Mouse (Mus musculus) MEL (cell line): ENCODE measurements around the gene Pigk. TPM values are rescaled to one million over a fixed set of nuclear protein-coding genes. Genes with fewer than 3 reads are reported as not detected.

Source experiments
- DNase-seq: peaks from one replicate; pipeline ENCODE4 v3.0.0; 2011; ENCODE audit warnings: low read depth, low spot score
- H3K27ac ChIP-seq: 2 replicates; pipeline ENCODE4 v1.5.1; 2012; ENCODE audit warnings: low read depth, mild to moderate bottlenecking, control low read depth, low read length, moderate library complexity; ENCODE audit not compliant: control insufficient read depth
- H3K27me3 ChIP-seq, 2 experiments: fragments of 150-350 bp in 1 of 2; sonication (generic) in 1 of 2; 2 replicates each; pipeline ENCODE4 v1.6.1; 2012; ENCODE audit warnings: low read length in 2 of 2, mild to moderate bottlenecking in 2 of 2, improper control_type of control experiment in 1 of 2, moderate library complexity in 1 of 2; ENCODE audit not compliant: insufficient read depth in 2 of 2, control insufficient read depth in 1 of 2
- H3K36me3 ChIP-seq, 2 experiments: 2 replicates each; pipeline ENCODE4 v1.6.1; 2012 to 2014; ENCODE audit warnings: low read length in 2 of 2, improper control_type of control experiment in 1 of 2, inconsistent platforms in 1 of 2, mild to moderate bottlenecking in 1 of 2; ENCODE audit not compliant: insufficient read depth in 2 of 2, control insufficient read depth in 1 of 2
- H3K4me1 ChIP-seq, 2 experiments: fragments of 150-350 bp in 1 of 2; sonication (generic) in 1 of 2; 2 replicates each; pipeline ENCODE4 v1.6.1; 2012; ENCODE audit warnings: low read length in 2 of 2, improper control_type of control experiment in 1 of 2, mild to moderate bottlenecking in 1 of 2; ENCODE audit not compliant: insufficient read depth in 2 of 2, control insufficient read depth in 1 of 2
- H3K4me3 ChIP-seq, 2 experiments: fragments of 150-350 bp in 1 of 2; sonication (generic) in 1 of 2; 2 replicates each; pipeline ENCODE4 v1.5.1; 2012; ENCODE audit warnings: low read depth in 2 of 2, low read length in 2 of 2, mild to moderate bottlenecking in 2 of 2, moderate library complexity in 2 of 2, control low read depth in 1 of 2, improper control_type of control experiment in 1 of 2; ENCODE audit not compliant: control insufficient read depth in 1 of 2, insufficient read depth in 1 of 2
- H3K79me2 ChIP-seq: 2 replicates; pipeline ENCODE4 v1.6.1; 2012; ENCODE audit warnings: mild to moderate bottlenecking, low read length, moderate library complexity; ENCODE audit not compliant: control insufficient read depth, poor library complexity, insufficient read depth
- H3K9ac ChIP-seq: 2 replicates; pipeline ENCODE4 v1.6.1; 2012; ENCODE audit warnings: low read depth, mild to moderate bottlenecking, control low read depth, low read length, moderate library complexity; ENCODE audit not compliant: control insufficient read depth, poor library complexity, severe bottlenecking
- H3K9me3 ChIP-seq: fragments of 150-350 bp; sonication (generic); replicated peaks from 2 replicates; pipeline ENCODE4 v1.6.1; 2012; ENCODE audit warnings: mild to moderate bottlenecking, low read length, improper control_type of control experiment, moderate library complexity; ENCODE audit not compliant: insufficient read depth
- CHD1 ChIP-seq: IDR thresholded peaks from 2 replicates; pipeline ENCODE4 v1.6.1; 2012; ENCODE audit warnings: low read depth, mild to moderate bottlenecking, inconsistent platforms, low read length, improper control_type of control experiment
- ELF1 ChIP-seq: IDR thresholded peaks from 2 replicates; pipeline ENCODE4 v1.6.1; 2014; ENCODE audit warnings: low read depth, mild to moderate bottlenecking, inconsistent platforms, low read length, improper control_type of control experiment, moderate library complexity
- ETS1 ChIP-seq: IDR thresholded peaks from 2 replicates; pipeline ENCODE4 v1.6.1; 2012; ENCODE audit warnings: low read depth, mild to moderate bottlenecking, inconsistent platforms, low read length, improper control_type of control experiment, moderate library complexity
- GATA1 ChIP-seq: IDR thresholded peaks from 2 replicates; pipeline ENCODE4 v1.6.1; 2011; ENCODE audit warnings: low read depth, low read length, improper control_type of control experiment
- JUND ChIP-seq: IDR thresholded peaks from 2 replicates; pipeline ENCODE4 v1.6.1; 2011; ENCODE audit warnings: low read depth, mild to moderate bottlenecking, improper control_type of control experiment, low read length
- MAFK ChIP-seq: IDR thresholded peaks from 2 replicates; pipeline ENCODE4 v1.6.1; 2011; ENCODE audit warnings: low read depth, mild to moderate bottlenecking, low read length, improper control_type of control experiment, borderline replicate concordance
- MAX ChIP-seq: IDR thresholded peaks from 2 replicates; pipeline ENCODE4 v1.6.1; 2011; ENCODE audit warnings: low read length, improper control_type of control experiment
- MEF2A ChIP-seq: IDR thresholded peaks from 2 replicates; pipeline ENCODE4 v1.6.1; 2014; ENCODE audit warnings: low read depth, mild to moderate bottlenecking, inconsistent platforms, low read length, improper control_type of control experiment; ENCODE audit not compliant: poor library complexity, insufficient replicate concordance, severe bottlenecking; ENCODE audit errors: extremely low read depth
- MXI1 ChIP-seq: IDR thresholded peaks from 2 replicates; pipeline ENCODE4 v1.6.1; 2011; ENCODE audit warnings: mild to moderate bottlenecking, low read depth, low read length, improper control_type of control experiment
- MYB ChIP-seq: IDR thresholded peaks from 2 replicates; pipeline ENCODE4 v1.6.1; 2011; ENCODE audit warnings: mild to moderate bottlenecking, low read depth, low read length, improper control_type of control experiment
- POLR2A ChIP-seq, 2 experiments: IDR thresholded peaks; 2 replicates each; pipeline ENCODE4 v1.6.1; 2011 to 2012; ENCODE audit warnings: low read length in 2 of 2, mild to moderate bottlenecking in 2 of 2, control low read depth in 1 of 2, improper control_type of control experiment in 1 of 2, low read depth in 1 of 2, moderate library complexity in 1 of 2; ENCODE audit not compliant: control insufficient read depth in 1 of 2, insufficient read depth in 1 of 2, poor library complexity in 1 of 2
- RAD21 ChIP-seq: IDR thresholded peaks from 2 replicates; pipeline ENCODE4 v1.6.1; 2011; ENCODE audit warnings: mild to moderate bottlenecking, low read depth, low read length, improper control_type of control experiment
- RCOR1 ChIP-seq: IDR thresholded peaks from 2 replicates; pipeline ENCODE4 v1.6.1; 2012; ENCODE audit warnings: low read depth, mild to moderate bottlenecking, inconsistent platforms, low read length, improper control_type of control experiment
- SIN3A ChIP-seq: IDR thresholded peaks from 2 replicates; pipeline ENCODE4 v1.6.1; 2012; ENCODE audit warnings: low read length, improper control_type of control experiment, inconsistent platforms
- TAL1 ChIP-seq: IDR thresholded peaks from 2 replicates; pipeline ENCODE4 v1.6.1; 2012; ENCODE audit warnings: mild to moderate bottlenecking, inconsistent platforms, low read length, moderate library complexity, mixed read lengths
- USF1 ChIP-seq: IDR thresholded peaks from 2 replicates; pipeline ENCODE4 v1.6.1; 2014; ENCODE audit warnings: low read depth, mild to moderate bottlenecking, inconsistent platforms, low read length, improper control_type of control experiment, moderate library complexity
- ZC3H11A ChIP-seq: IDR thresholded peaks from 2 replicates; pipeline ENCODE4 v1.6.1; 2012; ENCODE audit warnings: low read depth, mild to moderate bottlenecking, inconsistent platforms, low read length, improper control_type of control experiment
- ZKSCAN1 ChIP-seq: IDR thresholded peaks from 2 replicates; pipeline ENCODE4 v1.6.1; 2012; ENCODE audit warnings: low read depth, mild to moderate bottlenecking, inconsistent platforms, low read length, improper control_type of control experiment, moderate library complexity
- polyA plus RNA-seq, 2 experiments: library from polyadenylated mRNA; stranded (reverse) in 1 of 2; unstranded in 1 of 2; fragments of >175 nt in 1 of 2; fragments of >200 nt in 1 of 2; gene quantifications; 2 replicates each; pipeline versions ENCODE4 v1.2.1 to v1.2.4; 2012; ENCODE audit warnings: low replicate concordance in 2 of 2, low read depth in 1 of 2; ENCODE audit not compliant: insufficient read length in 2 of 2, insufficient read depth in 1 of 2, missing spikeins in 1 of 2
- total RNA-seq: library from RNA; depleted of rRNA; stranded (reverse); fragments of 300-350 nt; gene quantifications from 2 replicates; pipeline ENCODE4 v1.2.3, GENCODE M21; 2012

Pigk gene
- total and polyA plus RNA-seq, 3 experiments, result 14.6 to 17.8 TPM; not detected in 1

DNA sequence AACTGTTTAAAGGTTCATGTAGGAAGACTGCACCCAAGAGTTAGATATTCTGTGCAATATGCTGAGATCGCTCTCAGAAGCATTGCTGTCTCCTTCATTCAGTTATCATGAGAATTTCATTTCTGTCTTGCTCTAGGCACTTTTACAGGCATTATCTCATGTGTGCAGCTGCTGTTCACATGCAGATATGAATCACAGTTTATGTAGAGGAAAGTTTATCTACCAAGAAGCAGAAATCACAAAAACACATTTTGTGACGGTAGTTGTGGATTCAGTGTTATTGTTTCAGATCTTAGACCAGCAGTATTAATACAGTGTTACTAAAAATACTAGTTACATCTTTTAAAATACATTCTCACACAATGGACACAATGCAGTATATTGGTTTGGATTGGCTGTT lies 36.0 kb downstream of the Pigk start (continued):
- TF ChIP-seq RAD21, result no peak
- no peak for TF ChIP-seq MAX

DNA sequence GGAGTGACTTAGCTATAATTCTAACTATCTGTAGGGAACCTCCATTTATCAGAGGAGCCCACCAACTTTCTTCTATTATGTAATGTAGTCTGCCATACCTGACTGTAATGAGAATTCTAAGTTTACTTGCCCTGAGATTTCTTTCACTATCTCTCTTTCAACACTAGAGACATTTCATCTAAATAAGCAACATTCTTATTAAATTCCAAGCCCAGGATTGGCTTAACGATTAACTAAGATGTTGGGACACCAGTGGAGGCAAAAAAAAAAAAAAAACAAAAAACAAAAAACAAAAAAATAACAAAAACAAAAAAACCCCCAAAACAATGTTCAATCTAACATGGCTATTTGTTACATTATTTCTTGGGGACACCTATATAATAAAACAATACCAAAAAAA lies 39.0 kb downstream of the Pigk start:
- Histone ChIP-seq H3K27me3 (no peaks in the 10 kb centered on the region), H3K27ac (no peak overlapping the region), H3K36me3 (peaks cover 0 to 14% of the 10 kb centered on the region in 2 experiments; a peak in 2 of 4 replicates), H3K4me1 (peaks cover 3 to 10% of the 10 kb centered on the region in 2 experiments; a peak in 2 of 4 replicates), H3K79me2 (no peaks in the 10 kb centered on the region), H3K4me3 (no peak overlapping the region), H3K9ac (no peak overlapping the region), H3K9me3 (no peaks in the 10 kb centered on the region)
- DNase-seq, result no peak
- TF ChIP-seq ZKSCAN1 (peak; percentile 35; the same call in 1 of the 2 replicates), ETS1 (no peak)

DNA sequence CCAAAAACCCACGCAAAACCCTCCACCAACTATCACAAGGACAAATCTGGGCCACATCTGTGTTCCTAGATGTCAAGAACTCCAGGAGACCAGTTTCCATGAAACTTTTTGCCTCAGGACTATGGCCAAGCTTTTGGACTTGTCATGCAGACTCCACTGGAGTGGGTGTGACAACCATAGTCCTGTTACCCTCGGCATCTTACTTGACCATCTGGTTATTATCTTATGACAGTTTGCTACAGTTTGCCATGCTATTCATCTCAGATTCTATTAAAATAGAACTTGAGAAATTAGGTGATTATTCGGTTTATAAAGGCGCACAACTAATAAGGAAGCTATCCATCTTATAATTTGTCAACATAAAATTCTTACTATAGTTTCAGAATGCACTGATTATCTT lies 39.4 kb downstream of the Pigk start:
- Histone ChIP-seq H3K27ac (no peak overlapping the region), H3K4me3 (no peak overlapping the region), H3K9me3 (no peaks in the 10 kb centered on the region), H3K4me1 (peaks cover 3 to 14% of the 10 kb centered on the region in 2 experiments; a peak in 2 of 4 replicates), H3K9ac (no peak overlapping the region), H3K27me3 (no peaks in the 10 kb centered on the region), H3K36me3 (peaks cover 0 to 14% of the 10 kb centered on the region in 2 experiments; a peak in 2 of 4 replicates), H3K79me2 (no peaks in the 10 kb centered on the region)
- DNase-seq, result no peak
- TF ChIP-seq RCOR1 (no peak), SIN3A (no peak), JUND (no peak), MXI1 (no peak), TAL1 (no peak), MEF2A (no peak), POLR2A (IDR thresholded peaks at IDR 0.05; ENCODE audit: control insufficient read depth in 1 of 2, insufficient read depth in 1 of 2, low read depth in 1 of 2, low read length in 2 of 2, poor library complexity in 1 of 2) (no peak), CHD1 (no peak), ETS1 (no peak), ELF1 (no peak), USF1 (no peak), MAFK (no peak), MYB (no peak), ZC3H11A (no peak), GATA1 (no peak)
